Mouse (Mus musculus) liver, adult 2 months (tissue): ENCODE measurements at regions not wholly inside any gene's neighbourhood (a gene's known extent, or its start where the extent isn't known, plus 50 kb on each side); places are given as distances from the start of the nearest gene placed in this dataset.

Experiments used
- CTCF ChIP-seq: fragments of 200-500 bp; IDR thresholded peaks from 2 replicates; pipeline ENCODE4 v1.5.1; 2011; ENCODE audit warnings: low read depth, low read length, control low read depth
- POLR2A ChIP-seq: fragments of 200-500 bp; IDR thresholded peaks from 2 replicates; pipeline ENCODE4 v1.6.1; 2011; ENCODE audit warnings: low read length, control low read depth; ENCODE audit not compliant: insufficient read depth; ENCODE audit errors: extremely low read depth

GRCm38 (mm10) chr8:128065964-128066680 lies 292.3 kb upstream of the Nrp1 start:
- TF ChIP-seq POLR2A (no peak), CTCF (no peak)
